Mouse (Mus musculus): Measurements from ENCODE around the gene 4930544D05Rik. TPM values are rescaled to one million over a fixed set of nuclear protein-coding genes. Genes with fewer than 3 reads are reported as not detected.
A peak's percentile ranks its signal among the peaks of the same experiment; 100 is the strongest.

Gene 4930544D05Rik
- polyA plus RNA-seq, 1 experiment, result not detected

GRCm38 (mm10) chr11:70597301-70597700 is 18.3 kb upstream of the 4930544D05Rik start:
- no peak for DNase-seq (ENCODE audit: extremely low spot score in 1 of 2, low spot score in 1 of 2)

GRCm38 (mm10) chr11:70598451-70598953 is 17.1 kb upstream of the 4930544D05Rik start:
- no peak for DNase-seq (ENCODE audit: extremely low spot score in 1 of 2, low spot score in 1 of 2)

- DNase-seq (ENCODE audit: extremely low spot score in 1 of 2, low spot score in 1 of 2), result peak; percentile 58 to 84
These were observed 10.6 kb upstream of the 4930544D05Rik start for GRCm38 (mm10) chr11:70605024-70605566.

- no peak for DNase-seq (ENCODE audit: extremely low spot score in 1 of 2, low spot score in 1 of 2)
These were observed 8.9 kb upstream of the 4930544D05Rik start for GRCm38 (mm10) chr11:70606717-70607116.

GRCm38 (mm10) chr11:70607611-70608010 is 8.0 kb upstream of the 4930544D05Rik start:
- DNase-seq (ENCODE audit: extremely low spot score in 1 of 2, low spot score in 1 of 2), result no peak

- DNase-seq (ENCODE audit: extremely low spot score in 1 of 2, low spot score in 1 of 2), result no peak
These were observed 7.1 kb upstream of the 4930544D05Rik start for GRCm38 (mm10) chr11:70608381-70609066.

- no peak for DNase-seq (ENCODE audit: extremely low spot score in 1 of 2, low spot score in 1 of 2)
These were observed 4.9 kb upstream of the 4930544D05Rik start for GRCm38 (mm10) chr11:70610752-70611151.

GRCm38 (mm10) chr11:70612505-70612904 is 3.1 kb upstream of the 4930544D05Rik start:
- no peak for DNase-seq (ENCODE audit: extremely low spot score in 1 of 2, low spot score in 1 of 2)

GRCm38 (mm10) chr11:70615074-70615473 is 574 bp upstream of the 4930544D05Rik start:
- DNase-seq (ENCODE audit: extremely low spot score in 1 of 2, low spot score in 1 of 2), result no peak

GRCm38 (mm10) chr11:70619101-70619500 is 3.5 kb downstream of the 4930544D05Rik start, which contains the start of gene Chrne:
Gene Chrne, minus strand, starts transcription at chr11:70619216.
- DNase-seq (ENCODE audit: extremely low spot score in 1 of 2, low spot score in 1 of 2), result no peak

- DNase-seq (ENCODE audit: extremely low spot score in 1 of 2, low spot score in 1 of 2), result no peak
These were observed 6.5 kb downstream of the 4930544D05Rik start for GRCm38 (mm10) chr11:70621972-70622814.

- no peak for DNase-seq (ENCODE audit: extremely low spot score in 1 of 2, low spot score in 1 of 2)
These were observed 7.5 kb downstream of the 4930544D05Rik start for GRCm38 (mm10) chr11:70623053-70623742.

GRCm38 (mm10) chr11:70625473-70625872 is 9.8 kb downstream of the 4930544D05Rik start:
- DNase-seq (ENCODE audit: extremely low spot score in 1 of 2, low spot score in 1 of 2), result peak in 1 of 2 experiments; percentile 48

GRCm38 (mm10) chr11:70626877-70627276 is 11.2 kb downstream of the 4930544D05Rik start:
- DNase-seq (ENCODE audit: extremely low spot score in 1 of 2, low spot score in 1 of 2), result no peak

- no peak for DNase-seq (ENCODE audit: extremely low spot score in 1 of 2, low spot score in 1 of 2)
These were observed 12.8 kb downstream of the 4930544D05Rik start for GRCm38 (mm10) chr11:70628431-70628830.

GRCm38 (mm10) chr11:70629557-70629956 is 13.9 kb downstream of the 4930544D05Rik start:
- DNase-seq (ENCODE audit: extremely low spot score in 1 of 2, low spot score in 1 of 2), result no peak

GRCm38 (mm10) chr11:70630129-70630528 is 14.5 kb downstream of the 4930544D05Rik start:
- no peak for DNase-seq (ENCODE audit: extremely low spot score in 1 of 2, low spot score in 1 of 2)

GRCm38 (mm10) chr11:70635601-70636000 is 20.0 kb downstream of the 4930544D05Rik start:
- DNase-seq (ENCODE audit: extremely low spot score in 1 of 2, low spot score in 1 of 2), result no peak

- DNase-seq (ENCODE audit: extremely low spot score in 1 of 2, low spot score in 1 of 2), result no peak
These were observed 22.1 kb downstream of the 4930544D05Rik start for GRCm38 (mm10) chr11:70637764-70638163.

GRCm38 (mm10) chr11:70638293-70638692 is 22.6 kb downstream of the 4930544D05Rik start:
- no peak for DNase-seq (ENCODE audit: extremely low spot score in 1 of 2, low spot score in 1 of 2)
